Mouse (Mus musculus) right cerebral cortex, postnatal 36 days (tissue): ENCODE results near the gene Depdc5.
A peak's percentile ranks its signal among the peaks of the same experiment; 100 is the strongest.

Experiments used
- DNase-seq, 2 experiments: peaks; one replicate each; pipeline ENCODE4 v3.0.0; 2022; ENCODE audit warnings: low spot score in 2 of 2, mixed read lengths in 1 of 2

The Depdc5 gene

GRCm38 (mm10) chr5:32998783-32999182, 135.3 kb downstream of the Depdc5 start:
- no peak for DNase-seq

- peak; percentile 82 to 92 for DNase-seq
Observed at GRCm38 (mm10) chr5:33001111-33001510, 137.6 kb downstream of the Depdc5 start.

- no peak for DNase-seq
Observed at GRCm38 (mm10) chr5:33002781-33003180, 139.3 kb downstream of the Depdc5 start.

GRCm38 (mm10) chr5:33003500-33003899, 140.0 kb downstream of the Depdc5 start:
- no peak for DNase-seq

GRCm38 (mm10) chr5:33004110-33004509, 140.6 kb downstream of the Depdc5 start:
- no peak for DNase-seq

GRCm38 (mm10) chr5:33005442-33006145, 142.1 kb downstream of the Depdc5 start:
- peak in 1 of 2 experiments; percentile 59 for DNase-seq

- peak; percentile 78 to 88 for DNase-seq
Observed at GRCm38 (mm10) chr5:33006670-33007069, 143.2 kb downstream of the Depdc5 start.

GRCm38 (mm10) chr5:33007371-33007770, 143.9 kb downstream of the Depdc5 start:
- no peak for DNase-seq

- no peak for DNase-seq
Observed at GRCm38 (mm10) chr5:33009301-33009700, 145.8 kb downstream of the Depdc5 start.

- no peak for DNase-seq
Observed at GRCm38 (mm10) chr5:33009818-33010812, 146.6 kb downstream of the Depdc5 start.

- DNase-seq = peak in 1 of 2 experiments; percentile 43
Observed at GRCm38 (mm10) chr5:33011132-33012106, 147.9 kb downstream of the Depdc5 start.

GRCm38 (mm10) chr5:33014096-33014495, 150.6 kb downstream of the Depdc5 start:
- DNase-seq = no peak

- DNase-seq = peak in 1 of 2 experiments; percentile 60
Observed at GRCm38 (mm10) chr5:33015579-33015978, 152.1 kb downstream of the Depdc5 start.

- DNase-seq = no peak
Observed at GRCm38 (mm10) chr5:33018189-33018560, 154.7 kb downstream of the Depdc5 start.

- DNase-seq = peak; percentile 96
Observed at GRCm38 (mm10) chr5:33018561-33019425, 155.3 kb downstream of the Depdc5 start, which contains the start of gene Ywhah. Gene Ywhah (plus strand): TSS chr5:33018816.

- DNase-seq = no peak
Observed at GRCm38 (mm10) chr5:33019426-33019821, 155.9 kb downstream of the Depdc5 start.

- DNase-seq = no peak
Observed at GRCm38 (mm10) chr5:33021622-33022021, 158.1 kb downstream of the Depdc5 start.

GRCm38 (mm10) chr5:33023337-33023736, 159.8 kb downstream of the Depdc5 start:
- no peak for DNase-seq

- DNase-seq = no peak
Observed at GRCm38 (mm10) chr5:33024474-33024873, 161.0 kb downstream of the Depdc5 start.

- no peak for DNase-seq
Observed at GRCm38 (mm10) chr5:33028656-33029055, 165.2 kb downstream of the Depdc5 start.
